Mouse (Mus musculus): Measurements from ENCODE around the gene Man2c1.
A peak's percentile ranks its signal among the peaks of the same experiment; 100 is the strongest.

The Man2c1 gene

DNA sequence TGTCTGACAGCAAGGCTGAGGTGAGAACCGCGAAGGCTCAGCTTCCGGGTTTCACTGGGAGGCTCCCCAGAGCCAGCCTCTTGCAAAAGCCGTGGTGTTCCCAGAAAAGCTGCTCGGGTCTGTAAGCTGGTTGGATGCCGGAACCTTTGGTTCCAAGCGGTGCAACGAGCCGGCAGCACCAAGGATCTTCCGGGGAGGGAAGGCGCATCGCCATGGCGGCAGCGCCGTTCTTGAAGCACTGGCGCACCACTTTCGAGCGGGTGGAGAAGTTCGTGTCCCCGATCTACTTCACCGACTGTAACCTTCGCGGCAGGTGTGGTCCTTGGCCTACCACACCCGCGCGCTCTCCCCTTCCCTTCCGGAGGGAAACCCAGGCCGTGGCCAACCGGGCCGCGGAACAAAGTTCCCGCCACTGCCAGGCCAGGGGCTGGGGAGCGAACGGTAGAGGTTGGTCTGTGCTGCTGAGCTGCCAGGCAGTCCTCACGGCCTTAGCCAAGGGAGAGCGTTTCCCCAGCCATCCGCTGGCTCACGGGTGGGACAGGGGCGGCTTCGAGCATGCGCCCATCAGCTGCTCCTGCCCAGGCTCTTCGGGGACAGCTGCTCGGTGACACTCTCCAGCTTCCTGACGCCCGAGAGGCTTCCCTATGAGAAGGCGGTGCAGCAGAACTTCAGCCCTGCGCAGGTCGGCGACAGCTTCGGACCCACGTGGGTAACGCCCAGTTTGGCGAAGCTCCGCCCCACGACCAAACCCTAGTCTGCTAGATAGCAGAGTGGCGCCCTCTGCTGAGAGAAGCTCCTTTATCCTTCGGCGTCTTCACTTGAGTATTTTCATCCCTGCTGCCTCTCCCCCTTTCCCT, at the start of gene Man2c1:
TSS of gene Man2c1 (plus strand) at position 114 of the 857 bp plus-strand sequence.
- peak; percentile 97 for DNase-seq (ENCODE audit: low read depth, low spot score)

DNA sequence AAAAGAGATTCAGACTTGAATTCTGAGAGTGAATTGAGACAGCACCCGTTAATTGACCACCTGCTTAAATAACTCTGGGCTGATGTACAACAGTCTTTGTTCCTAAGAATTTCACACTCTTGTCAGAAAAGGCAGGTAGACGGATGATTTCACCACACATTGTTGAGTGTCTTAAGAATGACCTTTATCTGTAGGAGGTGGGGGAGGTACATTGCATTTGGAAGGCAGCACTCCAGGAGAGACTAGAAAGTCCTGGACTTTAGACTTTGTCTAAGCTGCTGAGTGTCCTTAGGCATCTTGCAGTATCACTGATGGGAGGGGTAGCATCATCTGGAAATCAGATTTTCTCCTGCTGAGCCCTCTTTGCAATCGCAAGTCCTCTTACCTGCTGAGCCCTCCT, 48.3 kb upstream of the Man2c1 start:
- peak; percentile 58 for DNase-seq (ENCODE audit: low read depth, low spot score)

GRCm38 (mm10) chr9:57117261-57117755, 13.2 kb upstream of the Man2c1 start:
- DNase-seq (ENCODE audit: low read depth, low spot score) = peak; percentile 90

GRCm38 (mm10) chr9:57129641-57130040, 849 bp upstream of the Man2c1 start:
- no peak for DNase-seq (ENCODE audit: low read depth, low spot score)

DNA sequence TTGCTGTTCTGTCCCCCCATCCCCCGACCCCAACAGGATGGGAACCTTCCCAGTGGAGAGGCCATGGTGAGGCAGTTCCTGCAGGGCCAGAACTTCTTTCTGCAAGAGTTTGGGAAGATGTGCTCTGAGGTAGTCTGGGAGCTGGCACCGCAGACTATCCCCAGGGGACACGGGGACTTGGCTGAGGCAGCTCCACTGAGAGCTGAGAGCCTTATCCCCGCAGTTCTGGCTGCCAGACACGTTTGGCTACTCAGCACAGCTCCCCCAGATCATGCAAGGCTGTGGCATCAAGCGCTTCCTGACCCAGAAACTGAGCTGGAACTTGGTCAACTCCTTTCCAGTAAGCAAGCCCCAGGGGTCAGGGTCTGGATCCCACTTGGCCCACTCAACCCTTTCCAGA, 6.8 kb downstream of the Man2c1 start:
- DNase-seq (ENCODE audit: low read depth, low spot score) = no peak

DNA sequence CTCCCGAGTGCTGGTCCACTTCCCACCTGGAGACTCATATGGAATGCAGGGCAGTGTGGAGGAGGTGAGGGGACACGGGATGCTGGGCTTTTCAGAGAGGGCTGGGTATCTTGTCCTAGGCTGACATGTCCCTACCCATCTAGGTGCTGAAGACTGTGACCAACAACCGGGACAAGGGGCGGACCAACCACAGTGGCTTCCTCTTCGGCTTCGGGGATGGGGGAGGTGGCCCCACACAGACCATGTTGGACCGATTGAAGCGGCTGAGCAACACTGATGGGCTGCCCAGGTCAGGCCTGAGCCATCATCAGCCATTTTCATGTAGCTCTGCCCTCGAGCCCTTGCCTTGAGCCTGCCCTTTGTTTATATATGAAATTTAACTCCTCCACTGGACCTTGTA, 7.3 kb downstream of the Man2c1 start:
- DNase-seq (ENCODE audit: low read depth, low spot score) = no peak

DNA sequence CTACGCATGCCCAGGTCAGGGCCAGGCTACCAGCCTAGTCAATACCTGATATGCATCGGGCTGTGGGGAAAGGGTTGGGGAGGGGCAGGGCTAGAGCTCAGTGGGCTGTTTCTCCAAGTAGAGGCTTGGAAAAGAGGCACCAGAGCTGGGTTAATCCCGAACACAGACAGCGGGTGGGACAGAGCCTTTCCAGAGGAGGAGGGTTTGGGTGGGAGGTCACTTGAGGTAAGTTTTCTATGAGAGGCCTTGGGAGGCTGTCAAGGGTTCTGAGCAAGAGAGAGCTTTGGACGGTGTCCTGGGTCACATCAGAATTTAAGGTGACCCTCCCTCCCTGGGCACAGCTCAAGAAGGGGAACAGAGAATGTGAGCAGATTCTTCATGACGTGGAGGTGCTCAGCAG, 8.0 kb downstream of the Man2c1 start:
- no peak for DNase-seq (ENCODE audit: low read depth, low spot score)

DNA sequence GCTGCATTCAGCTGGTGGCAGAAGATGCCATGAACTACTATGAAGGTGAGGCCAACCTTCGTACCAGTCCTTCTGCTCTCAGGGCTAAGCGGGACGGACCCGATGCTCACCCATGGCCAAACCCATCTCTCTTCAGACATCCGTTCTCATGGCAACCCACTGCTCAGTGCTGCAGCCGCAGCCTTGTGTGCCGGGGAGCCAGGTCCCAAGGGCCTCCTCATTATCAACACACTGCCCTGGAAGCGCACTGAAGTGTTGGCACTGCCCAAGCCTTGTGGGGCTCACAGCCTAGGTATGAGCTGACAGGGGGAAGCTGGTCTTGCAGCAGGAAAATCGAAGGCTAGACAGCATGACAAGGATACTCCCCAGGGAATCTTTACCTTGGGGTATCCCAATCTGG, 8.6 kb downstream of the Man2c1 start:
- no peak for DNase-seq (ENCODE audit: low read depth, low spot score)

DNA sequence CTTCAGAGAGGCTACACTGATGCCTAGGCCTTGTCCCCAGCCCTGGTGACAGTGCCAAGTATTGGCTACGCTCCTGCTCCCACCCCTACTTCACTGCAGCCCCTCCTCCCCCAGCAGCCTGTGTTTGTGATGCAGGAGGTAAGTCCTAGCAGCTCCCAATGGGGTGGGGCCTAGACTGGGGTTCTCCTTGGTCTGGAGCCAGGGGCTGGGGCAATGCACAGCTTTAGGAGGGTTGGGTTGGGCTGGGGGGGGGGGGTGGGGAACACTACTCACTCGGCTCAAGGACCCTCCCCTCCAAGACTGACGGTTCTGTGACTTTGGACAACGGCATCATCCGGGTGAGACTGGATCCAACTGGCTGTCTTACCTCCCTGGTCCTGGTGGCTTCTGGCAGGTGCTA, 9.1 kb downstream of the Man2c1 start:
- DNase-seq (ENCODE audit: low read depth, low spot score) = peak; percentile 51

DNA sequence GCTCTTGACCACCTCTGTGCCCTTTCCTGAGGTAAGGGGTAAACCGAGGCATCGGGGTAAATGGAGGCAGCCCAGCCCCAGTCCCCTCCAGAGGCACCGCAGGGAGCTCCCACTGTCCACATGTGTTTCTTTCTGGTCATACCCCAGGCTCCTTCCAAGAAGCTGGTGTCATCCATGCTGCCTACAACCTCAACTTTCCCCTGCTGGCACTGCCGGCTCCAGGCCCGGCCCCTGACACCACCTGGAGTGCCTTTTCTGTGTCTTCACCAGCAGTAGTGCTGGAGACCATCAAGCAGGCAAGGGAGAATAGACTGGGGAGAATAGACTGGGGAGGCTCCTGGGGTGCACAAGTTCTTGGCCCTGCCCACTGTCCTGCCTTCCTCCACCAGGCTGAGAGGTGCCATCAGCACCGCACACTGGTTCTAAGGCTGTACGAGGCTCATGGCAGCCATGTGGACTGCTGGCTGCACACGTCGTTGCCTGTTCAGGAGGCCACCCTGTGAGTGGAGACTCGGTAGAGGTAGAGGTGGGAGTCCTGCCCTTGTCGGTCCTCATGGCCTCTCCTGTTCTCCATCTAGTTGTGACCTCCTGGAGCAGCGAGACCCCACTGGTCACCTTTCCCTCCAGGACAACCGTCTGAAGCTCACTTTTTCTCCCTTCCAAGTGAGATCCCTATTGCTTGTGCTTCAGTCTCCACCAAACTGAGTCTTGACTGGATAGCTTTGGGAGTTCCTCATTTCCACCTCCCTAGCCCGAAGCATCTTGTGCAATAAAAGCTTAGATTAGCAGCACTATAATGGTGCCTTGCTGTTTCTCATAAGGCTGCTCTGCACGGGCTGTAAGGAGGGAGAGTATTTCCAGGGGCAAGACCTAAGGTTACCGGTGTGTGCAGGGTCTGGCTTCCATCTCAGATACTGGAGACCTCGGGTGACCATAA, 11.2 kb downstream of the Man2c1 start:
- no peak for DNase-seq (ENCODE audit: low read depth, low spot score)

DNA sequence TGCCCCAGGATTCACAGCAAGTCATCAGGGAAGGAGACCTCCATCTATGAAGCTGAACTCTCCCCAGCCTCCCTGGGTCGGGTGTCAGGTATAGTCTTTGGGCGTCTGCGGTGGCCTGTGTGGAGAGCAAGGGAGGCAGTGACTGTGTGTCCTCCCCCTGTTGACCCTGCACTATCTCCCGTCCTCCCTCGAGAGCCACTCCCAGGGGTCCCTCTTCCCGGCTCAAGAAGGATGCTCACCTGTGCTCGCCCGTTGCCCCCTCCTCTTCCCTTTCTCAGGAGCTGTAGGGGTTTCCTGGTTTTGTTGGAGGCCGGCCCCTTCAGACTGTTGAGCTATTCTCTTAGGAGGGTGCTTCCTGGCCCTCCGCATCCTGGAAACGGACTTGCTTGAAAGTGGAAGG, 12.7 kb downstream of the Man2c1 start:
- DNase-seq (ENCODE audit: low read depth, low spot score) = no peak

DNA sequence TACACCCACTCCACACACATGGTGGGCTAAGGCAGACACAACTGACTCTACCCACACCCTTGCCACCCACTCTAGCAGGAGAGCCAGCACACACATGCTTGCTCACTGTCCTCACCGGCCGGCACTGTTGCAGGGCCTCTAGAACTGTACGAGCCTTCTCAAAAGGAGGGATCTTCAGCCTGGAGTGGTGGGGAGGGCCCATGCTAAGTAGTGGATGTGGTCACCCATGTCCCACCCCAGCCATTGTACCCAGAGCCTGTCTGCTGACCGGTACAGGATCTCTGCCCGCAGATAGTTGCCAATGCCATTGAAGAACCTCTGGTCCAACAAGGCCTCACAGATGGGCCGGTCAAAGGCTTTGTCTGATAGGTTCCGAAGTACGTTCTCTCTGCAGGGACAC, 14.3 kb downstream of the Man2c1 start:
- DNase-seq (ENCODE audit: low read depth, low spot score) = no peak

DNA sequence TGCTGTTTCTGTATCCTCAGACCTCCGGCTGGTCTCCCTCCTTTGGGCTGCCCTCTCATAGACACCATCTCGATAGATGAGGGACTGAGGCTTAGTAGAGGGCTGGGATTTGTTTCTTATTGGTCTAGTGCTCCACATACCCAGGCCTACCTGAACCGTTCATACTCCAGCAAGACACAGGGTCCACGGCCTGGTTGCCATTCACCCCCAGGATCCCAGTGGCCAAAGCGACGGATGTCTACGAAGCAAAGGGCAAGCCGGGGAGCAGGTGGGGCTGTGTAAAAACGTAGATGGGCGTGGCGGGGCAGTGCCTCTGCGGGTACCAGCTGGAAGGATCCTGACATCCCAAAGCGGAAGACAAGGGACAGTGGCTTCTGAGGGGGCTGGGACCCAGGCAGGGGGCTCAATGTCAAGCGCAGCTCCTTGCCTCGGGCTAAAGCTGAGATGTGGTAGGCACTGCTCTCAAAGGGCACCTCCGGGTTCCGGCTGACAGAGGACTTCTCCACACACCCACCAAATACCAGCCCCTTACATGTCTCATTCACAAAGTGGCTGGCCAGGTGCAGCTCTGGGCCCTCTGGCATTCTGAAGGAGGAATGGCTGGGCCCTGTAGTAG, 16.1 kb downstream of the Man2c1 start:
- no peak for DNase-seq (ENCODE audit: low read depth, low spot score)

DNA sequence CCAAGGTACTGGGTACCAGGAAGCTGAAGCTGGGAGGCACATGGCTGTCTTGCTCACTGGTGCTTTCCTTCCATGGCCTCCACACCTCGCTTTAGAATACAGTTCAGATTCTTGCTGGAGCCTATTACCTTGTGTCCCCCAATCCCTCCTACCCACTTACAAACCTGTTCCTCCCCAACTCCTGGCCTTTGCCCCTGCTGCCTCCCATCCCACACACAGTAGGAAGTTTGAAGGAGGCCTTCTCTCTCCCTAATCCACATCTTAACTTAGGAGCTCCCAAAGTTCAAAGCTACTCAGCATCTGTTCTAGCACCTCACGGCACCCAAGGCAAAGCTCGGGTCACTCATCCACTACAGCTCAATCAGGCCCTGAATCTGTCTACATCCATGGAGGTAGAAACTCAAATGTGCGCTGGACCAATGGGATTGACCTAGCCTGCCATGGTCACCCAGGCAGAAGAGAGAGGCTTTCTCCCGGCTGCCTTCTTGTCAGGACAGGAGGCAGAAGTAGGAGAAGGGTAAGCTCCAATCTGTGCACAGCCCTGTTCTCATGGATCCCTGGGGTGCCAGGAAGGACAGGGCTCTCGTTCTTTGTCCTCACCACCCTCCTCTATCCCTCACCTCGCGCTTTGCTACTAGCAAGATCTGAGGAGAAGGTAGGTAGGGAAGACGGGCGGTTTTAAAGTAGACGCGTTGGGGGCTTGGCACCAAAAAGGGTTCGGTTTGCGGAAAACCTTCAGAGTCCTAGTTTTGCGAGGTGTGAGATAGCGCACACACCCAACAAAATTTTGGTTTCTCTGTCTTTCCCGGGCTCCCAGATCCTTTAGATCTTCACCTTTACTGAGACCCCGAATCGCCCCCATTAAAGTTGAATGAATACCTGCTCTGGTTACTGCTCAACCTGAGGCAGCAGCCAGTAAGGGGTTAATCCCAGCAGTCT, 17.0 kb downstream of the Man2c1 start:
- peak; percentile 33 for DNase-seq (ENCODE audit: low read depth, low spot score)

- DNase-seq (ENCODE audit: low read depth, low spot score) = peak; percentile 93
Measured at GRCm38 (mm10) chr9:57148144-57148878, 17.8 kb downstream of the Man2c1 start, which contains the start of gene Neil1. Gene Neil1 (minus strand): TSS chr9:57148305.

- DNase-seq (ENCODE audit: low read depth, low spot score) = peak; percentile 49
Measured at GRCm38 (mm10) chr9:57149021-57149420, 18.5 kb downstream of the Man2c1 start.

DNA sequence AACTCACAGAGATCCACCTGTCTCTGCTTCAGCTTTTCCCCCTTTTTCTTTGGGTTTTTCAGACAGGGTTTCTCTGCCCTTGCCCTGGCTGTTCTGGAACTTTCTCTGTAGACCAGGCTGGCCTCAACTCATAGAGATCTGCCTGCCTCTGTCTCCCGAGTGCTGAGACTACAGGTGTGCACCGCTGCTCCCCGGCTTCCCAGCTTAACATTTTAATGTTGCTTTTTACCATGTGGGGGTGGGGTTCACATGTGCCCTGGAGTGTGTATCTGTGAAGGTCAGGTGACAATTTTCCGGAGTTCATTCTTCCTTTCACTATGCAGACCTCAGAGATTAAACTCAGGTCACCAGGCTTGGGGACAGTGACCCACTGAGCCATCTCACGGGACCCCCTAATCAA, 19.7 kb downstream of the Man2c1 start:
- DNase-seq (ENCODE audit: low read depth, low spot score) = no peak

- DNase-seq (ENCODE audit: low read depth, low spot score) = no peak
Measured at GRCm38 (mm10) chr9:57152331-57152730, 21.8 kb downstream of the Man2c1 start.

- DNase-seq (ENCODE audit: low read depth, low spot score) = no peak
Measured at GRCm38 (mm10) chr9:57156383-57156782, 25.9 kb downstream of the Man2c1 start.

- no peak for DNase-seq (ENCODE audit: low read depth, low spot score)
Measured at GRCm38 (mm10) chr9:57156823-57157222, 26.3 kb downstream of the Man2c1 start.
